Mouse (Mus musculus) right cerebral cortex, adult 18-20 months (tissue): ENCODE results near the gene Myog.

Experiments used
- DNase-seq: peaks from one replicate; pipeline ENCODE4 v3.0.0; 2022; ENCODE audit warnings: mixed read lengths

The Myog gene

GRCm38 (mm10) chr1:134285458-134286120, 4.2 kb upstream of the Myog start:
- DNase-seq: no peak

- no peak for DNase-seq
Measured at GRCm38 (mm10) chr1:134288239-134288638, 1.6 kb upstream of the Myog start.

- no peak for DNase-seq
Measured at GRCm38 (mm10) chr1:134290300-134290699, 511 bp downstream of the Myog start.

GRCm38 (mm10) chr1:134290909-134291308, 1.1 kb downstream of the Myog start:
- DNase-seq: no peak

- no peak for DNase-seq
Measured at GRCm38 (mm10) chr1:134291555-134291954, 1.8 kb downstream of the Myog start.

GRCm38 (mm10) chr1:134292073-134292472, 2.3 kb downstream of the Myog start:
- no peak for DNase-seq

GRCm38 (mm10) chr1:134292601-134293000, 2.8 kb downstream of the Myog start:
- DNase-seq: no peak

GRCm38 (mm10) chr1:134293276-134293675, 3.5 kb downstream of the Myog start:
- DNase-seq: no peak

- no peak for DNase-seq
Measured at GRCm38 (mm10) chr1:134293738-134294604, 4.2 kb downstream of the Myog start.

- DNase-seq: no peak
Measured at GRCm38 (mm10) chr1:134297265-134297664, 7.5 kb downstream of the Myog start.

- DNase-seq: no peak
Measured at GRCm38 (mm10) chr1:134298636-134299411, 9.0 kb downstream of the Myog start.

- no peak for DNase-seq
Measured at GRCm38 (mm10) chr1:134302568-134303238, 12.9 kb downstream of the Myog start.

GRCm38 (mm10) chr1:134304940-134305339, 15.2 kb downstream of the Myog start:
- peak; percentile 57 for DNase-seq

- no peak for DNase-seq
Measured at GRCm38 (mm10) chr1:134307409-134307808, 17.6 kb downstream of the Myog start.

GRCm38 (mm10) chr1:134310291-134310690, 20.5 kb downstream of the Myog start:
- no peak for DNase-seq

GRCm38 (mm10) chr1:134310729-134311128, 20.9 kb downstream of the Myog start:
- DNase-seq: no peak

GRCm38 (mm10) chr1:134311760-134312159, 22.0 kb downstream of the Myog start:
- no peak for DNase-seq

- DNase-seq: no peak
Measured at GRCm38 (mm10) chr1:134315181-134315580, 25.4 kb downstream of the Myog start.

GRCm38 (mm10) chr1:134316361-134316760, 26.6 kb downstream of the Myog start:
- DNase-seq: no peak

- DNase-seq: no peak
Measured at GRCm38 (mm10) chr1:134318261-134318660, 28.5 kb downstream of the Myog start.

GRCm38 (mm10) chr1:134320691-134321301, 31.0 kb downstream of the Myog start:
- DNase-seq: no peak

GRCm38 (mm10) chr1:134322591-134322990, 32.8 kb downstream of the Myog start:
- DNase-seq: peak; percentile 37
